Mouse (Mus musculus) myocyte (in vitro differentiated cells): Measurements from ENCODE around the gene Arhgef40.

Experiments
- CEBPB ChIP-seq: IDR thresholded peaks from 2 replicates; pipeline ENCODE4 v1.6.1; 2011; ENCODE audit warnings: mild to moderate bottlenecking, moderate library complexity; ENCODE audit not compliant: poor library complexity, insufficient read depth, severe bottlenecking
- E2F4 ChIP-seq: IDR thresholded peaks from one replicate; pipeline ENCODE4 v1.6.1; 2011; ENCODE audit warnings: mild to moderate bottlenecking, control low read depth, moderate library complexity; ENCODE audit not compliant: insufficient read depth
- MAX ChIP-seq: IDR thresholded peaks from one replicate; pipeline ENCODE4 v1.6.1; 2011; ENCODE audit warnings: low read depth, mild to moderate bottlenecking, control low read depth
- MYOD1 ChIP-seq, 3 experiments: IDR thresholded peaks; one replicate each; pipeline ENCODE4 v1.6.1; 2011; ENCODE audit warnings: control low read depth in 2 of 3, low read depth in 2 of 3, mild to moderate bottlenecking in 2 of 3, moderate library complexity in 1 of 3; ENCODE audit not compliant: insufficient read length in 2 of 3, control insufficient read depth in 1 of 3
- MYOG ChIP-seq, 3 experiments: IDR thresholded peaks; one replicate each; pipeline ENCODE4 v1.6.1; 2011; ENCODE audit warnings: control low read depth in 2 of 3, low read depth in 2 of 3, mild to moderate bottlenecking in 2 of 3; ENCODE audit not compliant: insufficient read length in 2 of 3, control insufficient read depth in 1 of 3, insufficient read depth in 1 of 3
- POLR2A ChIP-seq: IDR thresholded peaks from one replicate; pipeline ENCODE4 v1.6.1; 2011; ENCODE audit warnings: low read depth, mild to moderate bottlenecking, control low read depth, moderate library complexity; ENCODE audit not compliant: insufficient read length
- POLR2AphosphoS2 ChIP-seq: IDR thresholded peaks from one replicate; pipeline ENCODE4 v1.6.1; 2011; ENCODE audit warnings: low read depth, control low read depth; ENCODE audit not compliant: insufficient read length
- REST ChIP-seq: IDR thresholded peaks from one replicate; pipeline ENCODE4 v1.6.1; 2011; ENCODE audit warnings: mild to moderate bottlenecking, control low read depth, moderate library complexity; ENCODE audit not compliant: insufficient read depth, insufficient read length
- TCF12 ChIP-seq: IDR thresholded peaks from one replicate; pipeline ENCODE4 v1.6.1; 2011; ENCODE audit warnings: mild to moderate bottlenecking, control low read depth; ENCODE audit not compliant: poor library complexity, insufficient read depth, severe bottlenecking
- TCF3 ChIP-seq: IDR thresholded peaks from one replicate; pipeline ENCODE4 v1.6.1; 2011; ENCODE audit warnings: low read depth, control low read depth; ENCODE audit not compliant: insufficient read length
- USF1 ChIP-seq: IDR thresholded peaks from one replicate; pipeline ENCODE4 v1.6.1; 2011; ENCODE audit warnings: low read depth, mild to moderate bottlenecking, control low read depth, moderate library complexity

- no peak for TF ChIP-seq POLR2A
- TF ChIP-seq TCF12 = no peak
- no peak for TF ChIP-seq POLR2AphosphoS2
- TF ChIP-seq E2F4 = no peak
- TF ChIP-seq MYOG (IDR thresholded peaks at IDR 0.05; ENCODE audit: control insufficient read depth in 1 of 3, insufficient read depth in 1 of 3, insufficient read length in 2 of 3, low read depth in 2 of 3) = no peak
- TF ChIP-seq MAX = no peak
- no peak for TF ChIP-seq REST
- TF ChIP-seq USF1 = no peak
- TF ChIP-seq CEBPB = no peak
- TF ChIP-seq MYOD1 (IDR thresholded peaks at IDR 0.05; ENCODE audit: control insufficient read depth in 1 of 3, insufficient read length in 2 of 3, low read depth in 2 of 3) = no peak
- TF ChIP-seq TCF3 = no peak
These were observed 2.7 kb downstream of the Arhgef40 start for GRCm38 (mm10) chr14:51987177-51987576.
